Mouse (Mus musculus): ENCODE results near the gene 1700092M07Rik. TPM values are rescaled to one million over a fixed set of nuclear protein-coding genes. Genes with fewer than 3 reads are reported as not detected.

1700092M07Rik gene
- total RNA-seq (2021), result 1 to 10 TPM; 1.3 to 1.4 TPM

DNA sequence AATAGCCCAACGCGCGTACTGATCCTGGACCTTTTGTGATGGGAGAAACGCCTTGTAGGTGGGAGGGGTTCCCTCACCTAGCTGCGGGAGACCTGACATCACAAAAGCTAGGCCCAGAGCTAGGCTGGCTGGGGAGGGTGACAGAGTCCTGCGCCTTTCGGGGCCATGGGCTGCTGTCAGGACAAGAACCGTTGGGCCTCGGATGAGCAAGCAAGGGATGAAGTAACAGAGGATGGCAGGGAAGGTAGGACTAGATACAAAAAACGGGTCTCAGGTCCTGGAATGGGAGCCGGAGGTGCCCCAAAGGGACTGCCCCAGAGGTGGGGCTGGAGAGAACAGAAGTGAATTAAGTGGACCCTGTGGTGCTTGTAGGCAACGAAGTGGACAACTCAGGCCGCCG lies at the start of gene 1700092M07Rik:
Gene 1700092M07Rik (plus strand): TSS at position 116 of the 400 bp plus-strand sequence.
- no peak for DNase-seq

DNA sequence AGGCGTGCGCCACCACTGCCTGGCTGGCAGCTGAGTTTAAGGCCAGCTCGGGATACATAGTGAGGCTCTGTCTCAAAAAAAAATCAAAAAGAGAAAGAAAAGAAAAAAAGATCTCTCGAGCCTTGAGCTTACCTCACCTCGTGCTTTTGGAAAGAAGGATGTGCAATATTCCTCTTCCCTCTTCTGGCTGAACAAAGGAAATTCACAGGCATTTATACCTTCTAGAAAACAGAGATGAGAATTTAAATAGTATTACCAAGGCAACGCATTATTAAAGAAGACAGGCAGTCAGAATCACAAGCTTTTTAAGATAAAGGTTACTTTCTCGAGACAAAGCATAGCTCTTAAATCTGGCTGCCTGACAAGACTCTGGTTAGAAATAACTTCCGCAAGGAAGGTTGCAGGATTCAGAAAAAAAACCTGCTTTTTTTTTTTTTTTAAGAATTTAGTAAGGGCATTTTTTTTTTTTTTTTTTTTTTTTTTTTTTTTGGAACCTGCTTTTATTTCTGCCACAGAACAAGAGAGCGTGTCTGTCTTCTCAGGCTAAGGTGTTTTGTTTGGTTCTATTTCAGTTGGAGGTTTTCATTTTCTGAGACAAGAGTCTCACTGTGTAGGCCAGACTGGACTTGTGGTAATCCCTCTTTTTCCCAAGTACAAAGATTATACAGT lies 48.5 kb upstream of the 1700092M07Rik start:
- DNase-seq, result no peak

DNA sequence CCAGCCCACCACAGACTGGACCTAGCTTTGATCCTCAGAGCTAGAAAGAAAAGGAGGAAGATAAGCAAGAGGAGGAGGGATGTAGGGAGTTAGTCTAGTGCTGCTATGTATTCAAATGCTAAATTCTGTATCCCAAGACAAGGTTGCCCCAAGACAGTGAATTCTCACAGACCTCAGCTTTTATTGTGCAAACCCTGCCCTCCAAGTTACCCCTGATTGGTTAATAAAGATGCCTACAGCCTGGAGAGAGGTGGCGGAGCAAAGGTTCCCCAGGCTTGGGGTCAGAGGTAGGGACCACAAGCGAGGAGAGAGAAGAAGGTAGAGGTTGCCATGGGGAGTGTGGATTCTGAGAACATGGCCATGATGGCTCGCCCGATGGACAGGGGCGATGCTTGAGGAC lies 47.8 kb upstream of the 1700092M07Rik start:
- no peak for DNase-seq

- DNase-seq, result no peak
These were observed 45.2 kb upstream of the 1700092M07Rik start for GRCm38 (mm10) chr19:8695330-8695729.

- DNase-seq, result no peak
These were observed 40.9 kb upstream of the 1700092M07Rik start for GRCm38 (mm10) chr19:8699652-8700051.

- DNase-seq, result no peak
These were observed 38.1 kb upstream of the 1700092M07Rik start for GRCm38 (mm10) chr19:8702458-8702857.

DNA sequence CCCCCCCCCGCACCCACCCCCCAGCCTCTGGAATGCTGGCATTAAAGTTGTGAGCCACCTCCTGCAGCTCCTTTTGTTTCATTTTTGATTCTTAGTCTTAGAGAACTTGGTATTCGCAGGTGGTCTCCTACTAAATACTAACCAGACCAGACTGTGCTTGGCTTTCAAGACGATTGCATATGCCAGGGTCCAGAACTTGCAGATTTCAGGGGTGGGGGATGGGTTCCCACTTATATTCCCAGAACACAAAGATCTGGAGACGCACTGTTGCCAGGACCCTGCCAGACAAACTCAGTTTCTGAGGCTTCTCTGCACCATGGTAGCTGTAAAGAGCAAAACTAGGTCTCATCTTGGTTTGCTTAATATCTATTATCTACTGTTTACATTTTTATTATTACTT lies 36.9 kb upstream of the 1700092M07Rik start:
- no peak for DNase-seq

- DNase-seq, result no peak
These were observed 35.4 kb upstream of the 1700092M07Rik start for GRCm38 (mm10) chr19:8705026-8705708.

DNA sequence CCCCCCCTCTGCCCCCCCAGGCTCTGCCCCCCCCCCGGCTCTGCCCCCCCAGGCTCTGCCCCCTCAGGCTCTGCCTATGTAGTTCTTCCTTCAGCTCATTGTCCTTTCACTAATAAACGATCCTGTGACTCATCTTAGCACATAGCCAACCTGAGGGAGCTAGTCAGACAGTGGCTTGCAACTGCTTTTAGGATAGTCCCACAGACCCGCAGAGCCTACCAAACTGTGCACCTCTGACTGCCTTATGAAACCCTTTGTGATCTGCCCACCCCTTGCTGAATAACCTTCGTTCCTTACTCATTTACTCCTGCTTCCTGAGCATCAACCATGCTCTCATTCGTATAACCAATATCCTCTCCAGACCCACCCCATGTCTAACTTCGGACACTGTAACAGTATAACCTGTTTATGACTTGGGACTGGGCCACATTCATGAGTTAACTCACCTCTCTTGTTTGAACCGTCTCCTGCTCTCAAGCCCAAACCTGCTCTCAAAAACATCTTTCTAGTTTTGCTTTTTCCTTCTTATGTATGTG lies 34.3 kb upstream of the 1700092M07Rik start:
- no peak for DNase-seq

DNA sequence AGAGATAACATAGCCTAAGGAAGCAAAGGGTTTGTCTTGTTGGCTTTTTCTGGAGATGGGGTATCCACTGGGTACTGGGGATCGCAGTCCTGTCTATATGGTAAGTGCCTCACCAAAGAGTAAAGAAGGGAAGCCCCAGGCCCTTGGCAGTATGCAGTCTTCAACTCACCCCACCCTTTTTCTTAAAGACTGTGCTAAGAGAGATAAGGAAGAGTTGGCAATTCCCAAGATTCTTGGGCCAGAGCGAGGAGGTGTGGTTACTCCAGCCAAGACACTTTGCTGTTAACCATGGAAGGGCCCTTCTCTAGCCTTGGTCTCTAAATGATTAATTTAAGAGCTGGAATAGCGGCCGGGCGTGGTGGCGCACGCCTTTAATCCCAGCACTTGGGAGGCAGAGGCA lies 33.6 kb upstream of the 1700092M07Rik start:
- DNase-seq, result no peak

DNA sequence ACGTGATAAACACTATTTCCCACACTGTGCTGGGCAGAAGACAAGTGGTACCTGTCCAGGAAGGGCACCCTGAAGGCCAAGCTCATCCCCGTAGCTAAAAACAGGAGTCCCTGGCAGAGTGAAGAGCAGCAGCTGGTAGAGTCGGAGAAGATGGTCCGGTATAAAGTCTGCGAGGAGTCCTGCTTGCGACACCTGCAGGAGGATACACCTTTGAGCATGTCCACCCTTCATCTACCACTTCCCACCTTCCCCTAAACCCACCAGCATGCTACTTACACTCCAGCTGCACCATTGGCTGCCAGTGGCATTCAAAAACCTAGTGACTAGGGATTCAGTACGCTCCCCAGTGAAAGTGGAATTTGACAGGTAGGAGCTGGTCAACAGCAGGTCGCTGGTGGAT lies 31.6 kb upstream of the 1700092M07Rik start:
- DNase-seq, result no peak

GRCm38 (mm10) chr19:8710057-8710456 lies 30.5 kb upstream of the 1700092M07Rik start:
- DNase-seq, result no peak

DNA sequence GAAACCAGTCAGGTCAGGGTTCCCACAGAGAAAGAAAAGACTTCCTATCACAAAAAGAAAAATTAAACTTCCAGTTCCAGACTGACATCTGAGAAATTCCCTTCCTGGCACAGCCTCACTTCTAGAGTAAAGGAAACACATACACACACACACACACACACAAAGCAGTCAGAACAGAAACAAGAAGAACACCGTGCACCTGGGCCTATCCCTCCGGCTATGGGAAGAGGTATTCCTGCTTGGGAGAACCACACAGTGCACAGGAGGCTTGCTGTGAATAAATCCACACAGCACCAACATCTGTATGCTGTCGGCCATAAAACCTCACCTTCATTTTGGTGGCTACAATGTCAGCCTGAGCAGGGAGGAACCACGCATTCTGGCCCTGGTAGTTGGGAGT lies 29.0 kb upstream of the 1700092M07Rik start:
- no peak for DNase-seq

- no peak for DNase-seq
These were observed 28.3 kb upstream of the 1700092M07Rik start for GRCm38 (mm10) chr19:8711949-8712869.

- DNase-seq, result peak; percentile 43 to 50
These were observed 27.6 kb upstream of the 1700092M07Rik start for GRCm38 (mm10) chr19:8712870-8713305.

GRCm38 (mm10) chr19:8713306-8713996 lies 27.1 kb upstream of the 1700092M07Rik start:
- peak; percentile 90 to 91 for DNase-seq

DNA sequence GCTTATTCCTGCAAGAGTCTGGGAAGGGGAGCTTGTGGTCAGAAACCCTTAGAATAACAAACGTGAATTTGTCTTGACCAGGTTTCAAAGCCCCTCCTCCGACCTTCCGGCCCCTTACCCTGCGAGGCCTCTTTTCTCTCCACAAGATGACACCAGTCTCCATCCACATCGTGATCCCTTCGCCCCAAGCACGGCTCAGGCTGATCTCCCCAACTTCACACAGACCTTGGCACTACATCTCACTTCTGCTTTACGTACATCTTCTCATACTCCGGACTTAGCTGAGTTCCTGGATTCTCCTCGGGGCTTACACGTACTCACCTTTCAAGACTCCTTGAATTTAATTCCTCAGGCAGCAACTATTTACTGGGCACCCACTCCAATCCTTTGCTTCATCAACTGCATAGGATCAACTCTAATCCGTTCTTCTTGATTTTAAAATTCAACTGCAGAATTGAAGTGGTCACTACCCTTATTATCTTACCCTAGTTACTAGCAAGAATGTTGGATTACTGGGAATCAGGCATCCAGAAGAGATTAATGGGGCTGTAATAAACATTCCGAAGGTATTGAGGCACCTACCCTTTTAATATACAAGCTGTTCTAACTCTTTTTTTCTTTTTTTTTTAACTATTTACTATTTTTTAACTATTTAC lies 26.4 kb upstream of the 1700092M07Rik start:
- DNase-seq, result no peak

GRCm38 (mm10) chr19:8714653-8715481 lies 25.7 kb upstream of the 1700092M07Rik start:
- no peak for DNase-seq

DNA sequence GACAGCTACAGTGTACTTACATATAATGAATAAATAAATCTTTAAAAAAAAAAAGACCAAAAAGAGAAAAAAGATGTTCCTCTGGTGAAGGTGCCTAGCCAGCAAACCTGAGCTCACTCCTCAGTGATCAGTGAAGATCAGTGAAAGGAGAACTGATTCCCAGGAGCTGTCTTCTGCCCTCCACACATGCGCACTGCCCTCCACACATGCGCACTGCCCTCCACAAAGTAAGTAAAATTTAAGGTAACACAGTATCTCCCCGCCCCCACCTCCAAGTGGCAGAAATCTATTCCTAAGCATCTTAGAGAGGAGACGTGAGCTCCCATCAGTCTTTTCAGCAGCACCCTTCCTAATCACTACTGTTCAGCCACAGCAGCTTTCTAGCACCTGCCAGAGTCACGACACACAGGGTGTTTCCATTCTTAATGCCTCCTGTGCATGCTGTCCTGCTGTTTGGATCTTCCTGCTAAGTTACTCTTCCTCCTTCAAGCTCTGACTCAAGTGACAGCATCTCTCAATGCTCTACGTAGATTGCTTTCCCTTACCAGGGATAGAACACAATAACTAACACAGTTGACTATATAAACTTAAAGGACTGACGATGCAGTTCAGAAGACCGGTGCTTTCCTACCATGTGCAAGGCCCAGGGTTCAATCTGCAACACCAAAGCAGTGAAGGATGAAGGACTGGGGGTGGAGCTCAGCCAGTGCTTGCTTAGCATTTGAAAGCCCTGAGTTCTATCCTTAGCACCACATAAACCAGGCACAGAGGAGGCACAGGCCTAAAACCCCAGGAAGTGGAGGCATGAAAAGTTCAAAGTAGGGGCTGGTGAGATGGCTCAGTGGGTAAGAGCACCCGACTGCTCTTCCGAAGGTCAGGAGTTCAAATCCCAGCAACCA lies 24.4 kb upstream of the 1700092M07Rik start:
- DNase-seq, result no peak

Data from layer of hippocampus, postnatal 36 days (tissue).